Mouse (Mus musculus): ENCODE measurements around the gene Pxmp4. TPM values are rescaled to one million over a fixed set of nuclear protein-coding genes. Genes with fewer than 3 reads are reported as not detected.

The Pxmp4 gene
- polyA plus RNA-seq, 1 experiment from 2014 or later, result 13.5 TPM

GRCm38 (mm10) chr2:154621684-154622083, 18.2 kb upstream of the Pxmp4 start:
- Histone ChIP-seq H3K9ac (ENCODE audit: low read length) (no peak overlapping the region), H3K4me2 (ENCODE audit: low read depth, severe bottlenecking) (no peak overlapping the region), H3K36me3 (ENCODE audit: control insufficient read depth, insufficient read depth, low read length) (no peaks in the 10 kb centered on the region), H3K27ac (replicated peaks; ENCODE audit: low read depth, low read length) (no peak overlapping the region), H3K4me3 (ENCODE audit: low read depth, low read length) (no peak overlapping the region), H3K4me1 (ENCODE audit: control insufficient read depth, insufficient read depth, low read length) (no peaks in the 10 kb centered on the region), H3K9me3 (ENCODE audit: control insufficient read depth, low read length) (no peaks in the 10 kb centered on the region), H3K27me3 (ENCODE audit: control insufficient read depth, insufficient read depth, low read length) (no peaks in the 10 kb centered on the region)
- 86% methylated on average over 5 of the region's 5 CpGs for WGBS
- DNase-seq (ENCODE audit: low spot score), result no peak
- no peak for ATAC-seq (ENCODE audit: insufficient number of reproducible peaks, low FRiP score, low TSS enrichment, low read depth)

- no peak for DNase-seq (ENCODE audit: low spot score)
- Histone ChIP-seq H3K27me3 (ENCODE audit: control insufficient read depth, insufficient read depth, low read length) (no peaks in the 10 kb centered on the region), H3K9ac (ENCODE audit: low read length) (no peak overlapping the region), H3K4me2 (ENCODE audit: low read depth, severe bottlenecking) (no peak overlapping the region), H3K4me1 (ENCODE audit: control insufficient read depth, insufficient read depth, low read length) (no peaks in the 10 kb centered on the region), H3K27ac (replicated peaks; ENCODE audit: low read depth, low read length) (no peak overlapping the region), H3K9me3 (ENCODE audit: control insufficient read depth, low read length) (no peaks in the 10 kb centered on the region), H3K36me3 (ENCODE audit: control insufficient read depth, insufficient read depth, low read length) (no peaks in the 10 kb centered on the region), H3K4me3 (ENCODE audit: low read depth, low read length) (no peak overlapping the region)
- ATAC-seq (ENCODE audit: insufficient number of reproducible peaks, low FRiP score, low TSS enrichment, low read depth), result no peak
- 95% methylated on average over 3 of the region's 3 CpGs for WGBS
Observed at GRCm38 (mm10) chr2:154617061-154617460, 13.6 kb upstream of the Pxmp4 start.

- no peak overlapping the region for H3K27ac ChIP-seq (replicated peaks; ENCODE audit: low read depth, low read length)
- no peaks in the 10 kb centered on the region for H3K36me3 ChIP-seq (ENCODE audit: control insufficient read depth, insufficient read depth, low read length)
- H3K9ac ChIP-seq (ENCODE audit: low read length), result no peak overlapping the region
- no peak overlapping the region for H3K4me3 ChIP-seq (ENCODE audit: low read depth, low read length)
- no peak for ATAC-seq (ENCODE audit: insufficient number of reproducible peaks, low FRiP score, low TSS enrichment, low read depth)
- no peaks in the 10 kb centered on the region for H3K4me1 ChIP-seq (ENCODE audit: control insufficient read depth, insufficient read depth, low read length)
- no peak overlapping the region for H3K4me2 ChIP-seq (ENCODE audit: low read depth, severe bottlenecking)
- no peak for DNase-seq (ENCODE audit: low spot score)
- H3K27me3 ChIP-seq (ENCODE audit: control insufficient read depth, insufficient read depth, low read length), result no peaks in the 10 kb centered on the region
- H3K9me3 ChIP-seq (ENCODE audit: control insufficient read depth, low read length), result no peaks in the 10 kb centered on the region
- 92% methylated on average over 5 of the region's 5 CpGs for WGBS
Observed at GRCm38 (mm10) chr2:154615674-154616073, 12.2 kb upstream of the Pxmp4 start.

GRCm38 (mm10) chr2:154614841-154615576, 11.5 kb upstream of the Pxmp4 start:
- no peaks in the 10 kb centered on the region for H3K36me3 ChIP-seq (ENCODE audit: control insufficient read depth, insufficient read depth, low read length)
- ATAC-seq (ENCODE audit: insufficient number of reproducible peaks, low FRiP score, low TSS enrichment, low read depth) (no peak), DNase-seq (ENCODE audit: low spot score) (no peak)
- no peak overlapping the region for H3K4me3 ChIP-seq (ENCODE audit: low read depth, low read length)
- no peak overlapping the region for H3K9ac ChIP-seq (ENCODE audit: low read length)
- no peaks in the 10 kb centered on the region for H3K9me3 ChIP-seq (ENCODE audit: control insufficient read depth, low read length)
- H3K4me1 ChIP-seq (ENCODE audit: control insufficient read depth, insufficient read depth, low read length), result no peaks in the 10 kb centered on the region
- WGBS, result 75% methylated on average over 19 of the region's 19 CpGs
- H3K27ac ChIP-seq (replicated peaks; ENCODE audit: low read depth, low read length), result no peak overlapping the region
- no peaks in the 10 kb centered on the region for H3K27me3 ChIP-seq (ENCODE audit: control insufficient read depth, insufficient read depth, low read length)
- no peak overlapping the region for H3K4me2 ChIP-seq (ENCODE audit: low read depth, severe bottlenecking)

GRCm38 (mm10) chr2:154613118-154614115, 9.9 kb upstream of the Pxmp4 start, which contains the start of the genes Zfp341 and 4930519P11Rik:
Gene Zfp341, plus strand, starts transcription at chr2:154613297.
Gene 4930519P11Rik, minus strand, starts transcription at chr2:154613437.
- no peaks in the 10 kb centered on the region for H3K27me3 ChIP-seq (ENCODE audit: control insufficient read depth, insufficient read depth, low read length)
- under 1% methylated on average over 75 of the region's 98 CpGs for WGBS
- ATAC-seq (ENCODE audit: insufficient number of reproducible peaks, low FRiP score, low TSS enrichment, low read depth) (peak; percentile 89), DNase-seq (ENCODE audit: low spot score) (peak; percentile 93)
- H3K9me3 ChIP-seq (ENCODE audit: control insufficient read depth, low read length), result no peaks in the 10 kb centered on the region
- no peaks in the 10 kb centered on the region for H3K36me3 ChIP-seq (ENCODE audit: control insufficient read depth, insufficient read depth, low read length)
- peak within 1 kb of the TSS; percentile 75 for H3K4me2 ChIP-seq (ENCODE audit: low read depth, severe bottlenecking)
- peak within 1 kb of the TSS; percentile 57 for H3K4me3 ChIP-seq (ENCODE audit: low read depth, low read length)
- peak within 1 kb of the TSS; percentile 90 for H3K27ac ChIP-seq (replicated peaks; ENCODE audit: low read depth, low read length)
- no peaks in the 10 kb centered on the region for H3K4me1 ChIP-seq (ENCODE audit: control insufficient read depth, insufficient read depth, low read length)
- H3K9ac ChIP-seq (ENCODE audit: low read length), result peak within 1 kb of the TSS; percentile 82

- H3K4me2 ChIP-seq (ENCODE audit: low read depth, severe bottlenecking), result no peak overlapping the region
- no peaks in the 10 kb centered on the region for H3K27me3 ChIP-seq (ENCODE audit: control insufficient read depth, insufficient read depth, low read length)
- no peak overlapping the region for H3K27ac ChIP-seq (replicated peaks; ENCODE audit: low read depth, low read length)
- H3K9me3 ChIP-seq (ENCODE audit: control insufficient read depth, low read length), result no peaks in the 10 kb centered on the region
- no peak for ATAC-seq (ENCODE audit: insufficient number of reproducible peaks, low FRiP score, low TSS enrichment, low read depth)
- H3K4me3 ChIP-seq (ENCODE audit: low read depth, low read length), result no peak overlapping the region
- 65% methylated on average over 10 of the region's 10 CpGs for WGBS
- no peak overlapping the region for H3K9ac ChIP-seq (ENCODE audit: low read length)
- H3K36me3 ChIP-seq (ENCODE audit: control insufficient read depth, insufficient read depth, low read length), result no peaks in the 10 kb centered on the region
- DNase-seq (ENCODE audit: low spot score), result no peak
- no peaks in the 10 kb centered on the region for H3K4me1 ChIP-seq (ENCODE audit: control insufficient read depth, insufficient read depth, low read length)
Observed at GRCm38 (mm10) chr2:154609050-154609767, 5.7 kb upstream of the Pxmp4 start.

- 91% methylated on average over 1 of the region's 1 CpGs for WGBS
- Histone ChIP-seq H3K4me3 (ENCODE audit: low read depth, low read length) (no peak overlapping the region), H3K4me2 (ENCODE audit: low read depth, severe bottlenecking) (no peak overlapping the region), H3K9ac (ENCODE audit: low read length) (no peak overlapping the region), H3K27ac (replicated peaks; ENCODE audit: low read depth, low read length) (no peak overlapping the region), H3K36me3 (ENCODE audit: control insufficient read depth, insufficient read depth, low read length) (no peaks in the 10 kb centered on the region), H3K9me3 (ENCODE audit: control insufficient read depth, low read length) (no peaks in the 10 kb centered on the region), H3K27me3 (ENCODE audit: control insufficient read depth, insufficient read depth, low read length) (no peaks in the 10 kb centered on the region), H3K4me1 (ENCODE audit: control insufficient read depth, insufficient read depth, low read length) (peaks cover 6% of the 10 kb centered on the region; the same call in 1 of the 2 replicates)
- DNase-seq (ENCODE audit: low spot score) (no peak), ATAC-seq (ENCODE audit: insufficient number of reproducible peaks, low FRiP score, low TSS enrichment, low read depth) (no peak)
Observed at GRCm38 (mm10) chr2:154606965-154607364, 3.5 kb upstream of the Pxmp4 start.

GRCm38 (mm10) chr2:154604156-154604555, 648 bp upstream of the Pxmp4 start:
- H3K9me3 ChIP-seq (ENCODE audit: control insufficient read depth, low read length), result no peaks in the 10 kb centered on the region
- ATAC-seq (ENCODE audit: insufficient number of reproducible peaks, low FRiP score, low TSS enrichment, low read depth) (no peak), DNase-seq (ENCODE audit: low spot score) (no peak)
- H3K27me3 ChIP-seq (ENCODE audit: control insufficient read depth, insufficient read depth, low read length), result no peaks in the 10 kb centered on the region
- peak overlapping the region; percentile 75; the same call in 1 of the 2 replicates for H3K4me3 ChIP-seq (ENCODE audit: low read depth, low read length)
- H3K9ac ChIP-seq (ENCODE audit: low read length), result no peak overlapping the region
- peak overlapping the region; percentile 74 for H3K4me2 ChIP-seq (ENCODE audit: low read depth, severe bottlenecking)
- WGBS, result 38% methylated on average over 7 of the region's 7 CpGs
- no peak overlapping the region for H3K27ac ChIP-seq (replicated peaks; ENCODE audit: low read depth, low read length)
- H3K36me3 ChIP-seq (ENCODE audit: control insufficient read depth, insufficient read depth, low read length), result no peaks in the 10 kb centered on the region
- peaks cover 6% of the 10 kb centered on the region; the same call in 1 of the 2 replicates for H3K4me1 ChIP-seq (ENCODE audit: control insufficient read depth, insufficient read depth, low read length)
